Mouse (Mus musculus) neutrophil, adult 65 days (primary cell): ENCODE results near the gene Nisch. TPM values are rescaled to one million over a fixed set of nuclear protein-coding genes. Genes with fewer than 3 reads are reported as not detected.

Experiments
- total RNA-seq: library from RNA; stranded (reverse); gene quantifications from 2 replicates; pipeline ENCODE4 v1.2.4, GENCODE M21; 2023

Nisch gene
- total RNA-seq: 266 and 358 TPM in 2 replicates

GRCm38 (mm10) chr14:31216846-31217245 is at the start of gene Nisch:
Gene Nisch, minus strand, starts transcription at chr14:31216946.

GRCm38 (mm10) chr14:31251084-31251604 is 34.4 kb upstream of the Nisch start, which contains the start of the genes Phf7 and Bap1:
Gene Phf7, minus strand, starts transcription at chr14:31251317.
Gene Bap1, plus strand, starts transcription at chr14:31251450.

GRCm38 (mm10) chr14:31217666-31218065 is 920 bp upstream of the Nisch start, which contains the start of gene Sema3g:
Gene Sema3g, plus strand, starts transcription at chr14:31217860.

GRCm38 (mm10) chr14:31208084-31208483 is 8.7 kb downstream of the Nisch start, which contains the start of gene Tnnc1:
Gene Tnnc1, plus strand, starts transcription at chr14:31208312.

GRCm38 (mm10) chr14:31168425-31168824 is 48.3 kb downstream of the Nisch start, which contains the start of gene Stab1:
Gene Stab1, minus strand, starts transcription at chr14:31168641.

GRCm38 (mm10) chr14:31130236-31131220 is 86.2 kb downstream of the Nisch start, which contains the start of gene Nt5dc2:
Gene Nt5dc2, plus strand, starts transcription at chr14:31131053.

GRCm38 (mm10) chr14:31128826-31129219 is 87.9 kb downstream of the Nisch start, which contains the start of gene Smim4:
Gene Smim4, minus strand, starts transcription at chr14:31128956.

Other genes starting within 250 kb of the Nisch start
- 8.4 and 12.4 TPM in 2 replicates for gene Glt8d1, start 215.5 kb downstream of the Nisch start, total RNA-seq
- gene Spcs1, start 215.3 kb downstream of the Nisch start, total RNA-seq: 59.1 and 72.8 TPM in 2 replicates
- gene Pbrm1, start 197.8 kb downstream of the Nisch start, total RNA-seq: 42.1 and 50.9 TPM in 2 replicates
- gene Gnl3, start 197.8 kb downstream of the Nisch start, total RNA-seq: 49.8 and 60.7 TPM in 2 replicates
- 42.6 and 43.8 TPM in 2 replicates for gene Smim4, start 88.0 kb downstream of the Nisch start, total RNA-seq
- gene Nt5dc2, start 85.9 kb downstream of the Nisch start, total RNA-seq: 8.7 and 10.4 TPM in 2 replicates
- 5.0 and 10.1 TPM in 2 replicates for gene Stab1, start 48.3 kb downstream of the Nisch start, total RNA-seq
- 1.4 and 1.9 TPM in 2 replicates for gene Tnnc1, start 8.6 kb downstream of the Nisch start, total RNA-seq
- gene Sema3g, start 914 bp upstream of the Nisch start, total RNA-seq: 0.39 and 0.69 TPM in 2 replicates
- 4.2 and 5.3 TPM in 2 replicates for gene Phf7, start 34.4 kb upstream of the Nisch start, total RNA-seq
- 80.9 and 101 TPM in 2 replicates for gene Bap1, start 34.5 kb upstream of the Nisch start, total RNA-seq
- not detected in 2 replicates for gene Dnah1, start 107.0 kb upstream of the Nisch start, total RNA-seq
- gene Capn7, start 119.7 kb upstream of the Nisch start, total RNA-seq: 23.6 and 31.5 TPM in 2 replicates
- 116 and 118 TPM in 2 replicates for gene Sh3bp5, start 219.1 kb upstream of the Nisch start, total RNA-seq